Mouse (Mus musculus): ENCODE data around the gene Hsf5.

- TF ChIP-seq CTCF (IDR thresholded peaks at IDR 0.05), result no peak
- no peak for TF ChIP-seq EP300 (IDR thresholded peaks at IDR 0.05)
Observed at GRCm38 (mm10) chr11:87616790-87617474, at the start of gene Hsf5.
